Mouse (Mus musculus) fat pad, adult 2 months (tissue): ENCODE measurements around the gene Nrn1.

Source experiments
- DNase-seq: peaks from one replicate; pipeline ENCODE4 v3.0.0-alpha.2; 2011; ENCODE audit warnings: low read depth, low spot score; ENCODE audit errors: extremely low read depth

The Nrn1 gene

DNA sequence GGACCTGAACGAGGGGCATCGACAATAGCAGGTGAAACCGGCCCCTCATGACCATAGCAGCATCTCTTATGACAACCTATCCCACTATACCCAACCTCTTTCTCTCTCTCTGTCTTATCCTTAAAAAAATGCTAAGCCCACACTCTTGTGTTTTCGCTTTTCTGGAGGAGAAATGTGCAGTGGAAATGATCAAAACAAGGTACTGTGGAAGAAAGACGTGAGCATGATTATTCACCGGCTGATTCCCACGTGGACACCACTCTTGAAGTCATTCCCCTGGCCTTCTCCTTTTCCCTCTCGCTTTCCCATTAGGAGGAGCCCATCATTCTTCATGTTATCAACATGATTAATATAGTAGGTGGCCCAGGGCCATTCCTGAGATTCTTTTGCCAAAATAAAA lies 9.1 kb downstream of the Nrn1 start:
- DNase-seq, result no peak

- no peak for DNase-seq
Measured at GRCm38 (mm10) chr13:36724533-36725470, 10.1 kb downstream of the Nrn1 start.

DNA sequence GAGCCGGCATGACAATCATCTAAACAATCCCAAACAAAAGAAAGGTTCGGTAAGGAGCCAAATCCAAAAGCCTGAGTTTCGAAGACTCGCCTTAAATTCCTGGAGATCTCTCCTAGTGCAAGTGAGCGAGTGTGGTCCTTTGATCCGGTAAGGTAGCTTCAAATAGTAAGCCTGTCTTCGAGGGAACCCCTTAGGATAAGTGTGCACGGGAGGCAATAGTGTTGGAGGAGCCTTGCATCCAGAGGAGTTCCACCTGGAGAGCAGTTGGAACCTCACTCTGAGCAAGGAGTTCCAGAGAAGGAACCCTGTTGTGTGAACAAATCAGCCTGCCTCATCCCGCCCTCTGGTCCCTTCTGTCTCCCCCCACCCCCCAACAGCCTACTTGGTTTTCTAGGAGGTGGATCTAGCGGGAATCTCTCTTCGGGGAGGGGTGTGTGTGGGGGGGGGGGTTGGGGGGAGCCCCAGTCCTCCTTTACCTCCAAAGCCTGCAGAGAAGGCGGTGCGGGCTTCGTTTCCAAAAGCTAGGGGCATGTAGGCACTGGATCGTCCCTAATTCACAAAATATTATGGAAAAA lies 11.1 kb downstream of the Nrn1 start:
- DNase-seq, result no peak

DNA sequence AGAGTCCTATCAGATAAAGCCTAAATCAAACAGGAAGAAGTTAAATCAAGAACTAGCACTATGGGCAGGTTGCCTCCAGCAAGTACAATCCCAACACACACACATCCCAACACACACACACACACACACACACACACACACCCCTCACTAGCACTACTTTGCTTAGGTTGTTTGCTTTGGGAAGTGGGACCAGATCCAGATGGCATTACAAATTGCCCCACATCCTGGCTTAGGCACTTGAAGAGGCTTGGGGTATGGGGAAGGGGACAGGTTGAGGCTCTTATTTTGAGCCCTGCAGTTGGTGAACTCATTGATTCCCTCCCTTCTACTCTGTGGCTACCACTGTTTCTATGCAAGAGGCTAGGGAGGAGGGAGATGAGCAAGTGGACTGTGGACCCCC lies 12.6 kb downstream of the Nrn1 start:
- no peak for DNase-seq

DNA sequence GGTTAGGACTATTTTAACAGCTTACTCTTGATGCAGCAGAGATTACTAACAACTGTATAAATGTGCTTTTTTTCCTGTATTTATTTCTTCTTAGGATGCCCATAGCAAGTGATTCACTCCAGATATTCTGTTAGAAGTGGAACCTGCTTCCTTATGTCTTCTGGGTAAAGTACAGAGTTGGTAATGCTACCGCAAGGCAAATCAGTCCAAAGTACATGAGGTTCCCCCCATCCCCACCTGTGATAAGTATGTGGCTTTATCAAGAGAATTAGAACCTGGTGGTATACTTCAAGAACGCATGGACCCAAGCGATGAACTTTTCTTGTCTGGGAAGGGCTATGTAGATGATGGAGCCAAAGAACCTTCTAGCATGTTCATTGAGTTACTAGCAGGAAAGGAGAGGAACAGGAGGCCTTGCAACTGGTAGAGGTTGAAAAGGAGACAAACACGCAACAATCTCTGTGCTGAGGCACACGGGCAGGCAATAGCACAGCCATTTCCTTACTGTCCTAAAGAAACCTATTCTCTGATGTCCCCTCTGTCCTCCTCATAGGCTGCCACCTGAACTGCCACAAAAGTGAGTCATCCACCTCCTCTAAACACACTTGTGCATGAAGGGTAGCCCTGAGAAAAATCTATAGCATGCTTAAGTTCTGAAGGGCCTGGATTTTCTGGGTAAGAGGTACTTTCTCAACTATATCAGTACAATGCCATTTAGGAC lies 14.5 kb downstream of the Nrn1 start:
- no peak for DNase-seq

GRCm38 (mm10) chr13:36717376-36717775 lies 17.6 kb downstream of the Nrn1 start:
- no peak for DNase-seq

DNA sequence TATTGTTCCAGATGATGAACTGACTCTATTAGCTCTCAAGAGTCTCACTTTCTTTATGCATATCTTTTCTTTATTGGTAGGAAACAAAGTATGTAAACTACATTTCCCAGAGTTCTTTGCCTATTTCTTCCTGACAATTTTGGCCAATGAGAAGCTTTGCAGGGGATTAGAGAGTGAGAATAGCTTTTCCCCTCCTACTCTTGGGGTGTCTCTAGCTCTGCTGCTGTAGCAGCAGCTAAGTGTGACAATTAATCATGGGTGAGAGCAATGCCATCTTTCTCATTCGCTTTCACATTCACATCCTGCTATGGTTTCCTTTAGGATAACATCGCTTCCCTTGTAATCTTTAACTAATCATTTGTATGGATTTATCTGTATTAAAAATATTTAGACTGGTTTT lies 18.2 kb downstream of the Nrn1 start:
- DNase-seq, result no peak

GRCm38 (mm10) chr13:36714101-36714500 lies 20.8 kb downstream of the Nrn1 start:
- no peak for DNase-seq

- DNase-seq, result no peak
Measured at GRCm38 (mm10) chr13:36707088-36707690, 27.7 kb downstream of the Nrn1 start.

DNA sequence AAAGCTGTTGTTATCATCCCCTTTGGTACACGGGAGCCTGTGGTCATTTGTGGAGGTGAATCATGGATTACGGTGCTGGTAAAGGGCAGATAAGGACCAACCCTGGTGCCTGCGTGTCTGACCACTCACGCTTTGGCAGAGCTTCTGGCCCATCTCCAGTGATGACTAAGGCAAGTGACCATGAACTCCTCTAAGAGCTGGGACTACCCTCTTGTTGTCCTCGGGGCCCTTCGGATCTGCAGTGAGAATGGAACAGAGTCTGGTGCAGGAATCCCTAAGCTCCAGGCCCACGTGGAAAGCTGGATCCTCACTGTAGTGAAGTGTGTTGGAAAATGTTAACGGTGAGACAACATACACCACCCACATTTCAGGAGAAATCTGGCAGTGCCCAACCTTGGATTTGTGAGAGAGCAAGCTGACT lies 38.6 kb downstream of the Nrn1 start:
- DNase-seq, result no peak

DNA sequence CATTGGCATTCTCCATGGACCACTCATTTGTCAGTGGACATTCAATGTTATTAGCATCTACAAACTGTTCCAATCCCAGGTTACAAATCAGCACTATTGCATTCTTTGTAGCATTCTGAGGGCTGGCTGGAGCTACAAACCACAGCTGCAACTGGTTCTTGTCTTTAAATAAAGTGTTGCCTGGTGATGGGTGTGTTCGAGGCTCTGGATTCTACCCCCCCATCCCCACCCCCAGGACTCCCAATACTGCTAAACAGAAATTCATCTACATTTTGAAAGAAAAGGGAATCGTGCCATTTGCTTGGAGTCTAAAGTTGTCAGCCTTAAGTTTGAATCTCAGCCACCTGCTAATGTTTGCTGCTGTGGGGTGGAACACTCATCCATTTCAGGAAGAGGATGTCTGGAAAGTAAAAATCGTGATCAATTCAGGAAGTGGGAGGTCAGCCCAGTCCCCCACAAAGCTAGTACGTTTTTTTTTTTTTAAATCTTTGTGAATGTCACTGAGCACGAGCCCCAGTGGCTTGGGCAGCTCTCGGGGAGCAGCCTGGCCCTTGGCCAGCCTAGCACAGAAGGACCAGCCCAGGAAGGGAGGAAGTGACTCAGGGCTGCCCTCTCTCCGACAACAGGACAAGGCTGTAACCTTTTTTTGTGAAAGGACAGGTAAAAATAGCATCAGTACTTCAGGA lies 39.3 kb downstream of the Nrn1 start:
- DNase-seq, result no peak

- DNase-seq, result no peak
Measured at GRCm38 (mm10) chr13:36683581-36683980, 51.4 kb downstream of the Nrn1 start.

DNA sequence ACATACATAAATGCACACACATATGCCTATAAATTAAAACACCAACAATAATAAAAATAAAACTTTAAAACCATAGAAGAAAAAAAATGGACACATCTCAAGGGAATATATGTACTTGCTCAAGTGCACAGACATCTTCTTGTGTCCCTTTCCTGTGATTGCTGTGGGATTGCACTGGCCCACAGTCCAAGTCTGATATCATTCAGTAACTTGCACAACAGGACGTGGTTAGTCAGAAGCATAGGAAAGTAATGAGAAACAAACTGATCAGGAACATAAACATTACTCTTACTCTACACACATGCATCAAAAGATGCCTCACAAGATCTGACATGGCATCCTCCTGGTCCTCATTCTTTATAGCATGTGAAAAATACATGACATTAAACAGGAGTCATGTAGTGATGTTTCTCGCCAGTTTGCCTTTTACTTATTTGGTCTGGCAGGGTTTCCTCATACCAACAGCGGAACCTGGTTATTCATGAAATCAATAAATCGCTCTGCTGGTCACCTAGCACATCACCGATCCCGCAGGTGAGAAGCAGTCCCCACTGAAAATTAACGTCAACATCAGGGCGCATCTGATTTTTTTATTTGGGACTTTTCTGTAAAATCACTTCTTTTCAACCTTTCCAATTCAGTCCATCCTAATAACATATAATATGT lies 54.1 kb downstream of the Nrn1 start:
- DNase-seq, result no peak

- DNase-seq, result no peak
Measured at GRCm38 (mm10) chr13:36679345-36679744, 55.6 kb downstream of the Nrn1 start.
